Mouse (Mus musculus): ENCODE measurements around the gene Fzd4.

GRCm38 (mm10) chr7:89431185-89431584 lies 27.0 kb downstream of the Fzd4 start:
- TF ChIP-seq POLR2A (IDR thresholded peaks at IDR 0.05; ENCODE audit: low read depth, low read length) (no peak), CTCF (IDR thresholded peaks at IDR 0.05; ENCODE audit: borderline replicate concordance, insufficient read depth, low read length) (no peak)
